Mouse (Mus musculus): ENCODE data around the gene Cdh1. TPM values are rescaled to one million over a fixed set of nuclear protein-coding genes. Genes with fewer than 3 reads are reported as not detected.

Gene Cdh1
- polyA plus RNA-seq, 1 experiment from 2014 or later, result 4.6 TPM

DNA sequence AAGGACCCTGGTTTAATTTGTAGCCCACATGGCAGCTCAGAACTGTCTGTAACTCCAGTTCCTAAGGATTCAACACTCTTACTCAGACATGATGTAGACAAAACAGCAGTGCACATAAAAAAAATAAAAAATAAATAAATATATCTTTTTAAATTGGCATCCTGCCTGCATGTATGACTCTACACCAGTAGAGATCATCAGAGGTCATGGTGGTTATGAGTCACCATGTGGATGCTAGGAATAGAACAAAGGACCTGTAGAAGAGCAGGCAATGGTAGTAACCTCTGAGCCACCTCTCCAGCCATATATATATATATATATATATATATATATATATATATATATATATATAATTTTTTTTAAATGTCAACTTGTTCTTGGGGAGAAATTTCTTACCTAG, 52.9 kb downstream of the Cdh1 start:
- H3K9ac ChIP-seq (ENCODE audit: low read depth, low read length), result no peak overlapping the region
- no peak overlapping the region for H3K4me3 ChIP-seq (ENCODE audit: low read length)
- H3K4me1 ChIP-seq (ENCODE audit: control insufficient read depth, insufficient read depth, low read depth, low read length), result no peaks in the 10 kb centered on the region
- ATAC-seq, result no peak
- H3K4me2 ChIP-seq (ENCODE audit: low read length), result no peak overlapping the region
- no peaks in the 10 kb centered on the region for H3K36me3 ChIP-seq (ENCODE audit: control insufficient read depth, insufficient read depth, low read length)
- no peak overlapping the region for H3K27ac ChIP-seq (ENCODE audit: low read depth, low read length)
- no peaks in the 10 kb centered on the region for H3K27me3 ChIP-seq (replicated peaks; ENCODE audit: control insufficient read depth, insufficient read depth, low read length)
- H3K9me3 ChIP-seq (ENCODE audit: control insufficient read depth, low read length), result no peaks in the 10 kb centered on the region

DNA sequence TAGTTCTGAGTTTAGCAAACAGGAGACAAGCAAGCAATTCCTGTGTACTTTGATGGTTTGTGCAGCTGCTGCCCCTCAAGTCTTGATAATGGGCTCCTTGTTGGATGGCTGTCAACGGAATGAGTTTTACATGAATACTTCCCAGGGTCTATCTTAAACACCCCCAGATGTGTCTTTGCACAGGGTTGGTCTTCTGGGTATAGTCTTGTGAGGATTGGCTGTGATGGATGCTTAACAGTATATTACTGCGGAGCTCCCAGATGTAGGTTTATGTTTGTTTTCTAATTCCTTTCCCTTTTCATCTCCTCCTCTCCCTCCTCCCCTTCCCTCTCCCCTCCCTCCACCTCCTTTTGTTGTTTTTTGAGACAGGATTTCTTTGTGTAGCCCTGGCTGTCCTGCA, 69.6 kb downstream of the Cdh1 start:
- Histone ChIP-seq H3K4me1 (ENCODE audit: control insufficient read depth, insufficient read depth, low read depth, low read length) (no peaks in the 10 kb centered on the region), H3K36me3 (ENCODE audit: control insufficient read depth, insufficient read depth, low read length) (no peaks in the 10 kb centered on the region), H3K27me3 (replicated peaks; ENCODE audit: control insufficient read depth, insufficient read depth, low read length) (no peaks in the 10 kb centered on the region), H3K4me3 (ENCODE audit: low read length) (no peak overlapping the region), H3K9me3 (ENCODE audit: control insufficient read depth, low read length) (no peaks in the 10 kb centered on the region), H3K27ac (ENCODE audit: low read depth, low read length) (no peak overlapping the region), H3K4me2 (ENCODE audit: low read length) (no peak overlapping the region), H3K9ac (ENCODE audit: low read depth, low read length) (no peak overlapping the region)
- ATAC-seq, result no peak
- 52% methylated on average over 2 of the region's 2 CpGs for WGBS

- over 99% methylated on average over 15 of the region's 15 CpGs for WGBS
- no peak overlapping the region for H3K9ac ChIP-seq (ENCODE audit: low read depth, low read length)
- no peaks in the 10 kb centered on the region for H3K36me3 ChIP-seq (ENCODE audit: control insufficient read depth, insufficient read depth, low read length)
- ATAC-seq, result no peak
- no peaks in the 10 kb centered on the region for H3K9me3 ChIP-seq (ENCODE audit: control insufficient read depth, low read length)
- no peak overlapping the region for H3K4me3 ChIP-seq (ENCODE audit: low read length)
- H3K27ac ChIP-seq (ENCODE audit: low read depth, low read length), result no peak overlapping the region
- H3K4me1 ChIP-seq (ENCODE audit: control insufficient read depth, insufficient read depth, low read depth, low read length), result no peaks in the 10 kb centered on the region
- H3K4me2 ChIP-seq (ENCODE audit: low read length), result no peak overlapping the region
- H3K27me3 ChIP-seq (replicated peaks; ENCODE audit: control insufficient read depth, insufficient read depth, low read length), result no peaks in the 10 kb centered on the region
Measured at GRCm38 (mm10) chr8:106674318-106674717, 71.2 kb downstream of the Cdh1 start.

GRCm38 (mm10) chr8:106674894-106675293, 71.7 kb downstream of the Cdh1 start:
- Histone ChIP-seq H3K9me3 (ENCODE audit: control insufficient read depth, low read length) (no peaks in the 10 kb centered on the region), H3K27ac (ENCODE audit: low read depth, low read length) (no peak overlapping the region), H3K4me2 (ENCODE audit: low read length) (no peak overlapping the region), H3K4me1 (ENCODE audit: control insufficient read depth, insufficient read depth, low read depth, low read length) (no peaks in the 10 kb centered on the region), H3K36me3 (ENCODE audit: control insufficient read depth, insufficient read depth, low read length) (no peaks in the 10 kb centered on the region), H3K9ac (ENCODE audit: low read depth, low read length) (no peak overlapping the region), H3K27me3 (replicated peaks; ENCODE audit: control insufficient read depth, insufficient read depth, low read length) (no peaks in the 10 kb centered on the region), H3K4me3 (ENCODE audit: low read length) (no peak overlapping the region)
- 69% methylated on average over 8 of the region's 8 CpGs for WGBS
- no peak for ATAC-seq

GRCm38 (mm10) chr8:106682971-106683668, 80.0 kb downstream of the Cdh1 start, which contains the start of gene Tango6:
Tango6 (plus strand) TSS chr8:106683068.
- Histone ChIP-seq H3K9ac (ENCODE audit: low read depth, low read length) (peak within 1 kb of the TSS; percentile 93), H3K4me1 (ENCODE audit: control insufficient read depth, insufficient read depth, low read depth, low read length) (no peaks in the 10 kb centered on the region), H3K4me2 (ENCODE audit: low read length) (peak within 1 kb of the TSS; percentile 73), H3K4me3 (ENCODE audit: low read length) (peak within 1 kb of the TSS; percentile 84), H3K27ac (ENCODE audit: low read depth, low read length) (peak within 1 kb of the TSS; percentile 96), H3K9me3 (ENCODE audit: control insufficient read depth, low read length) (no peaks in the 10 kb centered on the region), H3K27me3 (replicated peaks; ENCODE audit: control insufficient read depth, insufficient read depth, low read length) (no peaks in the 10 kb centered on the region), H3K36me3 (ENCODE audit: control insufficient read depth, insufficient read depth, low read length) (no peaks in the 10 kb centered on the region)
- peak; percentile 95 for ATAC-seq
- WGBS, result under 1% methylated on average over 50 of the region's 50 CpGs

DNA sequence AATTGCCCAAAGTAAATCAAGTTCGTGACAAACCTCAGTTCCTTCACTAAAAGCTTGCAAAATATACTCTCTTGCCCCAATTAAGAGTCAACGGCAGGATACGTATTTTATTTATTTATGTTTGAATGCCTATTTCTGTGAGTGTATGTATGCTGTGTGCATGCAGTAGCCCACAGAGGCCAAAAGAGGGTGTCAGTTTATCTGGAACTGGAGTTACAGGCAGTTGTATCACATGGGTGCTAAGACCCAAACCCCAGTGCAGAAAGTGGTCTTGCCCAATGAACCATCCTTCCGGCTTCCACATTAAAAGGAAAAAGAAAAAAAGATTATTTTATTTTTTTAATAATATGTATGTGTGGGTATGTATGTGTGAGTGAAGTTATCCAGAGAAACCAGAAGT, 81.2 kb downstream of the Cdh1 start:
- Histone ChIP-seq H3K27ac (ENCODE audit: low read depth, low read length) (no peak overlapping the region), H3K4me2 (ENCODE audit: low read length) (no peak overlapping the region), H3K4me3 (ENCODE audit: low read length) (no peak overlapping the region), H3K4me1 (ENCODE audit: control insufficient read depth, insufficient read depth, low read depth, low read length) (no peaks in the 10 kb centered on the region), H3K9ac (ENCODE audit: low read depth, low read length) (no peak overlapping the region), H3K9me3 (ENCODE audit: control insufficient read depth, low read length) (no peaks in the 10 kb centered on the region), H3K36me3 (ENCODE audit: control insufficient read depth, insufficient read depth, low read length) (no peaks in the 10 kb centered on the region), H3K27me3 (replicated peaks; ENCODE audit: control insufficient read depth, insufficient read depth, low read length) (no peaks in the 10 kb centered on the region)
- WGBS, result 92% methylated on average over 4 of the region's 4 CpGs
- ATAC-seq, result no peak

- Histone ChIP-seq H3K27ac (ENCODE audit: low read depth, low read length) (no peak overlapping the region), H3K36me3 (ENCODE audit: control insufficient read depth, insufficient read depth, low read length) (no peaks in the 10 kb centered on the region), H3K9ac (ENCODE audit: low read depth, low read length) (no peak overlapping the region), H3K27me3 (replicated peaks; ENCODE audit: control insufficient read depth, insufficient read depth, low read length) (no peaks in the 10 kb centered on the region), H3K4me1 (ENCODE audit: control insufficient read depth, insufficient read depth, low read depth, low read length) (no peaks in the 10 kb centered on the region), H3K4me3 (ENCODE audit: low read length) (no peak overlapping the region), H3K4me2 (ENCODE audit: low read length) (no peak overlapping the region), H3K9me3 (ENCODE audit: control insufficient read depth, low read length) (no peaks in the 10 kb centered on the region)
- peak; percentile 45; the same call in 1 of the 2 replicates for ATAC-seq
- 6% methylated on average over 4 of the region's 4 CpGs for WGBS
Measured at GRCm38 (mm10) chr8:106687479-106687878, 84.3 kb downstream of the Cdh1 start.

DNA sequence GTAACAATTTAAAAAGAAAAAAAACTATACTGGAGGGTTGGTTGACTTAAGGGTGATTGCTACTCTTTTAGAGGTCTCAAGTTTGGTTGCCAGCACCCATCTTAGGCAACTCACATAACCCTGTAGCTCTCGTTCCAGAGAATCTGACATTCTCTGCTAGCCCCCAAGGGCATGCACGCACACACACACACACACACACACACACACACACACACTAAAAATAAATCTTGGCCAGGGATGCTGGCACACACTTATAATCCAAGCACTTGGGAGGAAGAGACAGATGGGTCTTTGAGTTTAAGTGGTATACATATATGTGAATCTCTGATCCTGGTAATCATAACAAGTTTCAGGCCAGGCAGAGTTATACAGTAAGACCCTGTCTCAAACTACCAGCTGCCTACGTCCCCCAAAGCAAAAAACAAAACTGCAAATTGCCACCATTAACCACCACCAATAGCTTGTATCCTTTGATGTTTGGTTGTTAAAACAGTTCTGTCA, 94.6 kb downstream of the Cdh1 start:
- 91% methylated on average over 3 of the region's 3 CpGs for WGBS
- Histone ChIP-seq H3K4me3 (ENCODE audit: low read length) (no peak overlapping the region), H3K27me3 (replicated peaks; ENCODE audit: control insufficient read depth, insufficient read depth, low read length) (no peaks in the 10 kb centered on the region), H3K9me3 (ENCODE audit: control insufficient read depth, low read length) (no peaks in the 10 kb centered on the region), H3K4me1 (ENCODE audit: control insufficient read depth, insufficient read depth, low read depth, low read length) (no peaks in the 10 kb centered on the region), H3K27ac (ENCODE audit: low read depth, low read length) (no peak overlapping the region), H3K4me2 (ENCODE audit: low read length) (no peak overlapping the region), H3K36me3 (ENCODE audit: control insufficient read depth, insufficient read depth, low read length) (peaks cover 15% of the 10 kb centered on the region), H3K9ac (ENCODE audit: low read depth, low read length) (no peak overlapping the region)
- no peak for ATAC-seq

GRCm38 (mm10) chr8:106699588-106699987, 96.4 kb downstream of the Cdh1 start:
- Histone ChIP-seq H3K27me3 (replicated peaks; ENCODE audit: control insufficient read depth, insufficient read depth, low read length) (no peaks in the 10 kb centered on the region), H3K4me2 (ENCODE audit: low read length) (no peak overlapping the region), H3K36me3 (ENCODE audit: control insufficient read depth, insufficient read depth, low read length) (peaks cover 15% of the 10 kb centered on the region), H3K4me1 (ENCODE audit: control insufficient read depth, insufficient read depth, low read depth, low read length) (no peaks in the 10 kb centered on the region), H3K27ac (ENCODE audit: low read depth, low read length) (no peak overlapping the region), H3K9me3 (ENCODE audit: control insufficient read depth, low read length) (no peaks in the 10 kb centered on the region), H3K4me3 (ENCODE audit: low read length) (no peak overlapping the region), H3K9ac (ENCODE audit: low read depth, low read length) (no peak overlapping the region)
- no peak for ATAC-seq
- WGBS, result 76% methylated on average over 5 of the region's 5 CpGs

All from hindbrain, embryonic 16.5 days (tissue).